Mouse (Mus musculus): ENCODE measurements around the gene H2-Ke6.
"Not testable (repeated sequence)": the region's sequence is repeated elsewhere in the genome, so short reads cannot be mapped to it uniquely, and the experiment has no call there.

DNA sequence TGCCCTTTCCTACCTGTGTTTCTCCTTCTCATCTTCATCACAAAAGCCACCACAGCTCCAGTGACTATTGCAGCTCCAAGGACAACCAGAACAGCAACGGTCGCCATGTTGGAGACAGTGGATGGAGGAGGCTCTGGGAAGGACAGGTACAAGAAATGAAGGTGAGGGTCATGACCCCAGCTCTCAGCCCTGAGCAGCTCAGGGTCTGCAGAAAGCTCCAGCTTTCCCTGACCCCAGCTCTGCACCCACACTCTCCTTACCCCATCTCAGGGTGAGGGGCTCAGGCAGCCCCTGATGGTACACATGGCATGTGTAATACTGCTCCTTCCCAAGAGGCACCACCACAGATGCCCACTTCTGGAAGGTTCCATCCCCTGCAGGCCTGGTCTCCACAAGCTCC lies 30.8 kb downstream of the H2-Ke6 start:
- not testable (repeated sequence) for TF ChIP-seq CTCF (IDR thresholded peaks at IDR 0.05; ENCODE audit: insufficient read depth, low read length); POLR2A (IDR thresholded peaks at IDR 0.05; ENCODE audit: borderline replicate concordance, extremely low read depth, low read depth, low read length)
